Mouse (Mus musculus) neutrophil, adult 65 days (primary cell): Measurements from ENCODE around the gene Mark2. TPM values are rescaled to one million over a fixed set of nuclear protein-coding genes. Genes with fewer than 3 reads are reported as not detected.

ENCODE experiments used
- total RNA-seq: library from RNA; stranded (reverse); gene quantifications from 2 replicates; pipeline ENCODE4 v1.2.4, GENCODE M21; 2023

The Mark2 gene
- 154 and 190 TPM in 2 replicates for total RNA-seq

GRCm38 (mm10) chr19:7341512-7342397 is at the start of gene Mark2:
Gene Mark2 (minus strand): TSS chr19:7341860.

GRCm38 (mm10) chr19:7382903-7383865 is 41.5 kb upstream of the Mark2 start, which contains the start of gene Spindoc:
Gene Spindoc (minus strand): TSS chr19:7382994.

GRCm38 (mm10) chr19:7267091-7267741 is 74.4 kb downstream of the Mark2 start, which contains the start of gene Rcor2:
Gene Rcor2 (plus strand): TSS chr19:7267325.

GRCm38 (mm10) chr19:7240782-7241690 is 100.6 kb downstream of the Mark2 start, which contains the start of gene Naa40:
Gene Naa40 (minus strand): TSS chr19:7241183.

Other genes with a start within 250 kb of the Mark2 start
- not detected in 2 replicates for gene Flrt1, start 236.1 kb downstream of the Mark2 start, total RNA-seq
- 88.8 and 94.1 TPM in 2 replicates for gene Otub1, start 135.5 kb downstream of the Mark2 start, total RNA-seq
- 273 and 344 TPM in 2 replicates for gene Cox8a, start 124.2 kb downstream of the Mark2 start, total RNA-seq
- 22.1 and 29.1 TPM in 2 replicates for gene Naa40, start 100.7 kb downstream of the Mark2 start, total RNA-seq
- gene Rcor2, start 74.5 kb downstream of the Mark2 start, total RNA-seq: 0.41 and 2.2 TPM in 2 replicates
- 5.9 and 8.9 TPM in 2 replicates for gene Spindoc, start 41.1 kb upstream of the Mark2 start, total RNA-seq
- gene 2700081O15Rik, start 75.8 kb upstream of the Mark2 start, total RNA-seq: 2.6 TPM in 2 replicates
- 144 and 156 TPM in 2 replicates for gene Rtn3, start 141.4 kb upstream of the Mark2 start, total RNA-seq
- 20.9 and 23.7 TPM in 2 replicates for gene Atl3, start 152.2 kb upstream of the Mark2 start, total RNA-seq
- 2.1 and 2.6 TPM in 2 replicates for gene Pla2g16, start 215.6 kb upstream of the Mark2 start, total RNA-seq